Mouse (Mus musculus) liver, embryonic 14.5 days (tissue): ENCODE measurements around the gene Tmem120b. TPM values are rescaled to one million over a fixed set of nuclear protein-coding genes. Genes with fewer than 3 reads are reported as not detected.
A peak's percentile ranks its signal among the peaks of the same experiment; 100 is the strongest.

Source experiments
- ATAC-seq: fragments of 200-750 bp; cut with Nextera tagmentation; 2 replicates; pipeline ENCODE4 v1.8.0; 2017; ENCODE audit warnings: moderate number of reproducible peaks, mild to moderate bottlenecking, moderate library complexity; ENCODE audit not compliant: insufficient read depth
- DNase-seq, 3 experiments: peaks; one replicate each; pipeline ENCODE4 v3.0.0-alpha.2; 2012 to 2013; ENCODE audit warnings: low read depth in 3 of 3, low spot score in 3 of 3
- H3K27ac ChIP-seq: fragments of 300-500 bp; sonication (generic); 2 replicates; pipeline ENCODE4 v1.5.1; 2014; ENCODE audit warnings: moderate library complexity, mild to moderate bottlenecking, control low read depth, inconsistent platforms
- H3K27me3 ChIP-seq: fragments of 300-500 bp; sonication (generic); 2 replicates; pipeline ENCODE4 v1.6.1; 2014; ENCODE audit warnings: mild to moderate bottlenecking, low read length, moderate library complexity; ENCODE audit not compliant: control insufficient read depth, insufficient read depth
- H3K36me3 ChIP-seq: fragments of 300-500 bp; sonication (generic); replicated peaks from 2 replicates; pipeline ENCODE4 v1.6.1; 2014; ENCODE audit warnings: low read depth; ENCODE audit not compliant: control insufficient read depth, insufficient read depth
- H3K4me1 ChIP-seq, 2 experiments: fragments of 200-500 bp in 1 of 2; fragments of 300-500 bp in 1 of 2; sonication (generic) in 1 of 2; replicated peaks; 2 replicates each; pipeline ENCODE4 v1.6.1; 2012 to 2014; ENCODE audit warnings: antibody characterized with exemption in 1 of 2, inconsistent platforms in 1 of 2, low read length in 1 of 2; ENCODE audit not compliant: control insufficient read depth in 2 of 2, insufficient read depth in 2 of 2
- H3K4me2 ChIP-seq: fragments of 300-500 bp; sonication (generic); 2 replicates; pipeline ENCODE4 v1.6.1; 2014; ENCODE audit warnings: low read depth, mild to moderate bottlenecking, control low read depth, moderate library complexity
- H3K4me3 ChIP-seq, 2 experiments: fragments of 200-500 bp in 1 of 2; fragments of 300-500 bp in 1 of 2; sonication (generic) in 1 of 2; 2 replicates each; pipeline ENCODE4 v1.5.1; 2012 to 2014; ENCODE audit warnings: low read depth in 2 of 2, low read length in 2 of 2, mild to moderate bottlenecking in 2 of 2, control low read depth in 1 of 2, inconsistent platforms in 1 of 2, moderate library complexity in 1 of 2; ENCODE audit not compliant: insufficient read depth in 1 of 2
- H3K9ac ChIP-seq: fragments of 300-500 bp; sonication (generic); replicated peaks from 2 replicates; pipeline ENCODE4 v1.6.1; 2014; ENCODE audit warnings: mild to moderate bottlenecking, control low read depth, moderate library complexity
- H3K9me3 ChIP-seq: fragments of 300-500 bp; sonication (generic); 2 replicates; pipeline ENCODE4 v1.6.1; 2016; ENCODE audit warnings: low read length, mixed read lengths; ENCODE audit not compliant: control insufficient read depth
- CTCF ChIP-seq: IDR thresholded peaks from 2 replicates; pipeline ENCODE4 v1.5.1; 2016; ENCODE audit warnings: antibody characterized with exemption, low read depth, control low read depth
- EP300 ChIP-seq: IDR thresholded peaks from 2 replicates; pipeline ENCODE4 v1.6.1; 2016; ENCODE audit warnings: antibody characterized with exemption, low read depth
- WGBS: fragments of 180-500 bp; shearing (Covaris S2); extraction: QIAGEN DNeasy Blood & Tissue Kit; methylation state at CpG from one replicate; pipeline ENCODE4 v1.1.7; 2014; ENCODE audit not compliant: insufficient replicate concordance; 5-methylcytosine and 5-hydroxymethylcytosine counted together
- polyA plus RNA-seq, 2 experiments: library from polyadenylated mRNA; depleted of rRNA in 1 of 2; stranded (reverse) in 1 of 2; unstranded in 1 of 2; fragments of >200 nt; fragmentation: Nextera tagmentation in 1 of 2; extraction: Ambion mirVana in 1 of 2; gene quantifications; 2 replicates each; pipeline versions ENCODE4 v1.2.1 to v1.2.3; 2012 to 2014

Gene Tmem120b
- polyA plus RNA-seq, 2 experiments: 18.1 to 19.0 TPM

DNA sequence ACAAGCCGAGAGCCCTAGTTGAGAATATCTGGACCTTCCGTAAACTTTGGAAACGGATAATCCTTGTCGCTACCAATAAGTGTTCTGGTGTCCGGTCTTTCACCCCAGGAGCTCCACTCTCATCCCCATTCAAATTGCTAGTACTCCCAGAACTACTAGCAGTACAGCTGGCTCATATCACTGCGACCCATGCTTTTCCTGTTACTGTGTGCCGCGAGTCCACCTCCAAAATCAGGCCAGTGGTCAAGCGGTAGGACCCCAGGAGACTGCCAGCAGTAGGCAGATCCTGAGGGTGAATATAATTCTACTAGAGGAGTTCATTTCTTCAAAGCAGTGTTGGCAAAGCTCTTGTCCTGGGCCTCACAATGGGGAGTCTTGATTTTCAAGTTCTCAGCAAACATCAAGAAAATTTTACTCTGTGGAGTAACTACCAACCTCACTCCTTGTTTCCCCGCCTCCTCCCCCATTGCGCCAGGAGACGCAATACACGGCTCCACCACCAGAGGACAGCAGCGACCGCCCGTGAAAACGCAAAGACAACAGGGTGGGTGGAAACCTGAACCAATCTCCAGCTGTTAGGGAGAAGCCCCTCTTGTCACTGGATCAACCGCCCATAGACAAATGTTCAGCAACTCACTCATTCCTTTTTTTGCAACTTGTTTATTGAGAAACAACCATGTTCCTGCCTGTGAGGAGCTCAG, 65.0 kb downstream of the Tmem120b start:
- Histone ChIP-seq H3K4me2 (peak overlapping the region; percentile 90), H3K36me3 (peaks cover 14% of the 10 kb centered on the region), H3K27me3 (no peaks in the 10 kb centered on the region), H3K4me3 (peak overlapping the region in 1 of 2 experiments; percentile 59; a peak in 2 of 4 replicates), H3K27ac (peak overlapping the region; percentile 62), H3K4me1 (peaks cover 39 to 57% of the 10 kb centered on the region in 2 experiments), H3K9ac (no peak overlapping the region), H3K9me3 (no peaks in the 10 kb centered on the region)
- WGBS: 16% methylated on average over 18 of the region's 18 CpGs
- DNase-seq (no peak), ATAC-seq (no peak)
- peak; percentile 32; the same call in 1 of the 2 replicates for TF ChIP-seq EP300
- TF ChIP-seq CTCF: peak; percentile 100

DNA sequence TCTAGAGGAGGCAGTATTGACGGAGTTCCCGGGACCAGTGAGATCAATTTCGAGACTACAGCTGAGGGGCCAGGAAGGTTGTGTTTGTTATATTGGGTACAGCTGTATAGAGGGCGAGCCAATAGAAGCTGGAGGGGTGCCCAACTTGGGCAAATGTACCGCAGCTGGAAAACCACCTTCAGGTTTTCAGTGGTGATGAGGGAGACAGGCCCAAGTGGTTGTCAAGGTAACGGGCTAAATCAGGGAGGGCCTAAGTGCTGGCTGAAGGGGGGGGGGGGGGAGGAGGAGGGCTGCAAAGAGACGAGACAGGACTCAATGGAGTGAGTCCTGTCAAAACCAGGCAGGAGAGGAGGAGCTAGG, 65.5 kb downstream of the Tmem120b start:
- H3K9me3 ChIP-seq: no peaks in the 10 kb centered on the region
- H3K36me3 ChIP-seq: peaks cover 14% of the 10 kb centered on the region
- no peak overlapping the region for H3K9ac ChIP-seq
- H3K27me3 ChIP-seq: no peaks in the 10 kb centered on the region
- H3K4me3 ChIP-seq: no peak overlapping the region
- no peak for DNase-seq
- WGBS: 56% methylated on average over 7 of the region's 7 CpGs
- no peak for ATAC-seq
- TF ChIP-seq EP300 (no peak), CTCF (no peak)
- H3K4me2 ChIP-seq: no peak overlapping the region
- H3K27ac ChIP-seq: no peak overlapping the region; the same call in 1 of the 2 replicates
- peaks cover 39 to 52% of the 10 kb centered on the region in 2 experiments for H3K4me1 ChIP-seq

DNA sequence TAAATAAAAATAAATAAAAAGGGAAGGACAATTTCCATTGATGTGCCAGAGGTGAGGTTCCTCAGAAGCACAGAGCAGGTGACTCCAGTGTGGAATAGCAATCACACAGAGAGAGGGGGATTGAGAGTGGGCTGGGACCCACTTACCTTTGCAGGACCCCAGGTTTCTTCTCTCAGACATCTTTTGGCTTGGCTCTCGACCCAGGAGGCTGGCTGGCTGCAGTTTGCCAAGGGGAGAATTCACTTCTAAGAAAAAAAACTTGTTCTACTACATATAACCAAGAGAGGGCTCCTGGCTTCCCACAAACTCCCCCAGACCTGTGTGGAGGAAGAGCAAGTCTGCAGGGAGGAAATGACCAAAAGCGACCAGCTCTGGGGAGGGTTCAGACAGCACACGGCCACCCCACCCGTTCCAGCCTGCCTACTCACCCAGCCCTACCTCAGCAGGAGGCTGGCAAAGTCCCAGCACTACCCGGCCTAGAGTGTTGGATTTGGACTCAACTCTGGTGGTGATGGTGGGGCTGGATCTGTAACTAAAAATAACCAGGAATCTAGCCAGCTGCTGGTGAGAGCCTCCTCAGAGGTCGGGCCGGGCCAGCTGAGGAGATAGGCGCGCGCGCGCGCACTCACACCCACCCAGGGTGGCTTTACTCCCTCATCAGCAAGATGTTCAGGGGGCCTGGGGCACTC, 66.1 kb downstream of the Tmem120b start:
- Histone ChIP-seq H3K27ac (peak overlapping the region; percentile 26), H3K9ac (peak overlapping the region; percentile 18; the same call in 1 of the 2 replicates), H3K4me1 (peaks cover 39 to 50% of the 10 kb centered on the region in 2 experiments), H3K9me3 (no peaks in the 10 kb centered on the region), H3K4me3 (peak overlapping the region in 1 of 2 experiments; percentile 74; a peak in 2 of 4 replicates), H3K4me2 (peak overlapping the region; percentile 100), H3K27me3 (no peaks in the 10 kb centered on the region), H3K36me3 (peaks cover 14% of the 10 kb centered on the region)
- no peak for DNase-seq
- TF ChIP-seq EP300 (no peak), CTCF (no peak)
- no peak for ATAC-seq
- WGBS: 48% methylated on average over 13 of the region's 13 CpGs

GRCm38 (mm10) chr5:123134875-123135382, 66.7 kb downstream of the Tmem120b start:
- DNase-seq (no peak), ATAC-seq (no peak)
- Histone ChIP-seq H3K36me3 (peaks cover 14% of the 10 kb centered on the region), H3K9me3 (no peaks in the 10 kb centered on the region), H3K27ac (peak overlapping the region; percentile 26; the same call in 1 of the 2 replicates), H3K4me2 (peak overlapping the region; percentile 100), H3K9ac (peak overlapping the region; percentile 3; the same call in 1 of the 2 replicates), H3K4me1 (peaks cover 41 to 50% of the 10 kb centered on the region in 2 experiments), H3K4me3 (peak overlapping the region; percentile 30 to 74; a peak in 3 of 4 replicates), H3K27me3 (no peaks in the 10 kb centered on the region)
- 54% methylated on average over 8 of the region's 8 CpGs for WGBS
- no peak for TF ChIP-seq CTCF
- TF ChIP-seq EP300: no peak
